Comparison of ENCODE assay signal across 18 mouse cellular contexts in genomic region chr8:92849261-92849660, GRCm38 (mm10). TPM values are rescaled to one million over a fixed set of nuclear protein-coding genes. Genes with fewer than 3 reads are reported as not detected.
DNase-seq lines count a peak whose midpoint lies in the region; ATAC-seq lines count a peak whose summit lies in the region.
"Had no signal": no experiment of that assay in that cellular context is flagged by ENCODE, and none has a peak within 500 bp of the region (broad histone marks: within the 10 kb centered on the region; RNA-seq: fewer than 3 reads in every experiment).

No protein-coding gene starts in this region.

- DNase-seq in kidney, adult 8-10 months, result no peak
- DNase-seq in ES-CJ7 (ENCODE audit: low read depth, low spot score), result peak; percentile 14
- peak; percentile 19 for DNase-seq in R1 (ENCODE audit: low read depth, low spot score)
- DNase-seq in gonadal fat pad, adult 2 months (ENCODE audit: low read depth), result peak; percentile 36
- DNase-seq in thymus, postnatal 36 days, result no peak
- DNase-seq in layer of hippocampus, postnatal 36 days, result no peak
- DNase-seq: cerebellum, adult 9-11 months; lung, postnatal 14 days; right cerebral cortex, postnatal 14 days had no signal

- no peaks in the 10 kb centered on the region for H3K9me3 ChIP-seq in kidney, embryonic 15.5 days (replicated peaks)
- H3K9me3 ChIP-seq: embryonic facial prominence, embryonic 12.5 days; heart, embryonic 12.5 days; hindbrain, embryonic 12.5 days; midbrain, embryonic 13.5 days; neural tube, embryonic 12.5 days had no signal

- H3K4me1 ChIP-seq in kidney, embryonic 15.5 days, result peaks cover 66% of the 10 kb centered on the region

- no peak overlapping the region for H3K9ac ChIP-seq in kidney, embryonic 15.5 days
- H3K9ac ChIP-seq: embryonic facial prominence, embryonic 12.5 days; heart, embryonic 12.5 days; hindbrain, embryonic 12.5 days; midbrain, embryonic 13.5 days; neural tube, embryonic 12.5 days had no signal

- H3K36me3 ChIP-seq in kidney, embryonic 15.5 days, result peaks cover 14% of the 10 kb centered on the region
- H3K36me3 ChIP-seq: G1E; midbrain, embryonic 13.5 days; neural tube, embryonic 12.5 days had no signal

- no peak overlapping the region for H3K4me3 ChIP-seq in kidney, embryonic 15.5 days (replicated peaks)
- H3K4me3 ChIP-seq: embryonic facial prominence, embryonic 12.5 days; heart, embryonic 12.5 days; hindbrain, embryonic 12.5 days; midbrain, embryonic 13.5 days; neural tube, embryonic 12.5 days had no signal

- no peak overlapping the region for H3K4me2 ChIP-seq in kidney, embryonic 15.5 days
- H3K4me2 ChIP-seq: embryonic facial prominence, embryonic 12.5 days; heart, embryonic 12.5 days; hindbrain, embryonic 12.5 days; midbrain, embryonic 13.5 days; neural tube, embryonic 12.5 days had no signal

- 38% methylated on average over 6 of the region's 6 CpGs for WGBS in kidney, embryonic 15.5 days

- peak overlapping the region; percentile 66 for H3K27ac ChIP-seq in kidney, embryonic 15.5 days
- H3K27ac ChIP-seq: kidney, postnatal 0 days; midbrain, embryonic 13.5 days; neural tube, embryonic 12.5 days had no signal

- ATAC-seq in kidney, embryonic 15.5 days (replicated peaks; ENCODE audit: low FRiP score), result no peak
- ATAC-seq: midbrain, embryonic 13.5 days had no signal

- H3K27me3 ChIP-seq in kidney, embryonic 15.5 days, result peaks cover 6% of the 10 kb centered on the region; the same call in 1 of the 2 replicates
- H3K27me3 ChIP-seq: embryonic facial prominence, embryonic 12.5 days; heart, embryonic 12.5 days had no signal

RNA-seq across cellular contexts. Expression of gene Lpcat2, which starts 5.9 kb away (rescaled TPM):
- polyA plus RNA-seq in kidney, embryonic 15.5 days (2015; fragmentation: Nextera tagmentation; extraction: Ambion mirVana), result 6.1 and 7.3 TPM in 2 replicates
- 1.8 and 2.7 TPM in 2 replicates for polyA plus RNA-seq in gonadal fat pad, adult 2 months (2012; rRNA removed)
- 1 to 10 TPM; 8.8 to 9.5 TPM for total RNA-seq in layer of hippocampus, postnatal 36 days (2021)
- polyA plus RNA-seq: G1E had no signal

RNA-seq across cellular contexts. Expression of gene Mmp2, which starts 22.2 kb away (rescaled TPM):
- polyA plus RNA-seq in kidney, embryonic 15.5 days (2015; fragmentation: Nextera tagmentation; extraction: Ambion mirVana), result 128 and 137 TPM in 2 replicates
- polyA plus RNA-seq in gonadal fat pad, adult 2 months (2012; rRNA removed), result 51.3 and 53.6 TPM in 2 replicates
- total RNA-seq in layer of hippocampus, postnatal 36 days (2021), result 1 to 10 TPM; 4.1 to 5.5 TPM
- polyA plus RNA-seq: G1E had no signal

RNA-seq across cellular contexts. Expression of gene Capns2, which starts 51.9 kb away (rescaled TPM):
- polyA plus RNA-seq in kidney, embryonic 15.5 days (2015; fragmentation: Nextera tagmentation; extraction: Ambion mirVana), result 0.16 and 0.55 TPM in 2 replicates
- polyA plus RNA-seq in gonadal fat pad, adult 2 months (2012; rRNA removed), result 0.13 and 0.15 TPM in 2 replicates
- 1 to 10 TPM; 1.2 to 2.3 TPM for total RNA-seq in layer of hippocampus, postnatal 36 days (2021)
- total RNA-seq: G1E had no signal
- polyA plus RNA-seq: G1E; kidney, postnatal 0 days; liver, adult 2 months had no signal

Comparison
In these comparisons a context has a peak if more than half of its experiments do, and no peak if none do; other contexts are left out.
1. DNase-seq: peak in ES-CJ7 (single experiment), R1 (single experiment) and gonadal fat pad, adult 2 months (single experiment); none in kidney, adult 8-10 months (0 of 2), thymus, postnatal 36 days (0 of 2) and layer of hippocampus, postnatal 36 days (0 of 2).